Comparison of ENCODE assay signal across 9 mouse cellular contexts in genomic region chr2:32534061-32534732, GRCm38 (mm10). TPM values are rescaled to one million over a fixed set of nuclear protein-coding genes. Genes with fewer than 3 reads are reported as not detected.
DNase-seq lines count a peak whose midpoint lies in the region; ATAC-seq lines count a peak whose summit lies in the region.
"Had no signal": no experiment of that assay in that cellular context is flagged by ENCODE, and none has a peak within 500 bp of the region (broad histone marks: within the 10 kb centered on the region; RNA-seq: fewer than 3 reads in every experiment).

No protein-coding gene starts in this region.

- H3K4me1 ChIP-seq in heart, embryonic 10.5 days: peaks cover 52% of the 10 kb centered on the region
- H3K4me1 ChIP-seq in kidney, embryonic 14.5 days (ENCODE audit: control insufficient read depth, insufficient read depth, low read length): peaks cover 46% of the 10 kb centered on the region

- H3K9ac ChIP-seq in kidney, embryonic 14.5 days (ENCODE audit: low read depth, low read length): peak overlapping the region; percentile 56

- peak; percentile 60 for DNase-seq in urinary bladder, postnatal 14 days (ENCODE audit: low spot score)
- DNase-seq in urinary bladder, adult 2 months (ENCODE audit: low spot score): no peak
- peak; percentile 83 for DNase-seq in embryo, embryonic 10.5 days (ENCODE audit: low spot score)
- peak; percentile 83 for DNase-seq in heart, embryonic 10.5 days (ENCODE audit: low spot score)
- peak; percentile 79 for DNase-seq in lung, postnatal 10 days
- peak; percentile 58 for DNase-seq in splenic B cell, adult 2 months (ENCODE audit: low read depth, low spot score)

- peak overlapping the region; percentile 63 for H3K4me2 ChIP-seq in kidney, embryonic 14.5 days (replicated peaks; ENCODE audit: low read depth, low read length)

- H3K27ac ChIP-seq in heart, embryonic 10.5 days: peak overlapping the region; percentile 89
- peak overlapping the region; percentile 90 for H3K27ac ChIP-seq in kidney, embryonic 14.5 days (ENCODE audit: low read depth, low read length)

- WGBS in heart, embryonic 10.5 days: 8% methylated on average over 13 of the region's 13 CpGs
- WGBS in kidney, embryonic 14.5 days: 11% methylated on average over 13 of the region's 13 CpGs

- H3K9me3 ChIP-seq in heart, embryonic 10.5 days: no peaks in the 10 kb centered on the region
- no peaks in the 10 kb centered on the region for H3K9me3 ChIP-seq in kidney, embryonic 14.5 days (ENCODE audit: control insufficient read depth, low read length)

- H3K4me3 ChIP-seq in heart, embryonic 10.5 days: peak overlapping the region; percentile 88
- H3K4me3 ChIP-seq in kidney, embryonic 14.5 days (ENCODE audit: low read length): peak overlapping the region; percentile 64

- ATAC-seq in kidney, embryonic 14.5 days (ENCODE audit: low FRiP score, low TSS enrichment): no peak
- no peak for ATAC-seq in erythroid progenitor cell, adult 5-6 weeks (replicated peaks; ENCODE audit: low FRiP score, poor library complexity, severe bottlenecking)

- no peaks in the 10 kb centered on the region for H3K36me3 ChIP-seq in heart, embryonic 10.5 days
- no peaks in the 10 kb centered on the region for H3K36me3 ChIP-seq in kidney, embryonic 14.5 days (ENCODE audit: control insufficient read depth, insufficient read depth, low read length)
- H3K36me3 ChIP-seq in splenic B cell, adult 2 months (ENCODE audit: control insufficient read depth, insufficient read depth, low read length, poor library complexity, severe bottlenecking): no peaks in the 10 kb centered on the region

- no peaks in the 10 kb centered on the region for H3K27me3 ChIP-seq in heart, embryonic 10.5 days (ENCODE audit: insufficient read depth, poor library complexity, severe bottlenecking)
- H3K27me3 ChIP-seq in kidney, embryonic 14.5 days (ENCODE audit: control insufficient read depth, insufficient read depth, low read length): no peaks in the 10 kb centered on the region
- no peaks in the 10 kb centered on the region for H3K27me3 ChIP-seq in splenic B cell, adult 2 months (ENCODE audit: control insufficient read depth, insufficient read depth, low read length, poor library complexity, severe bottlenecking)

RNA-seq across cellular contexts. Expression of gene Fam102a, which starts 0.9 kb away (rescaled TPM):
- polyA plus RNA-seq in urinary bladder, adult 2 months (2012; rRNA removed): 17.1 and 25.9 TPM in 2 replicates
- 5.9 and 8.3 TPM in 2 replicates for polyA plus RNA-seq in heart, embryonic 10.5 days (2016; fragmentation: Nextera tagmentation; extraction: Ambion mirVana)
- polyA plus RNA-seq in kidney, embryonic 14.5 days (2014; fragmentation: Nextera tagmentation; extraction: Ambion mirVana): 12.2 and 16.9 TPM in 2 replicates
- total RNA-seq in erythroid progenitor cell, adult 5-6 weeks (2015; ENCODE audit: low replicate concordance): 3.6 and 12.6 TPM in 2 replicates
- total RNA-seq in erythroid progenitor cell, adult 5-6 weeks (2017; ENCODE audit: low replicate concordance): 0.77 and 3.0 TPM in 2 replicates

RNA-seq across cellular contexts. Expression of gene Dpm2, which starts 36.5 kb away (rescaled TPM):
- polyA plus RNA-seq in urinary bladder, adult 2 months (2012; rRNA removed): 88.5 and 117 TPM in 2 replicates
- polyA plus RNA-seq in heart, embryonic 10.5 days (2016; fragmentation: Nextera tagmentation; extraction: Ambion mirVana): 87.4 and 92.5 TPM in 2 replicates
- 105 and 126 TPM in 2 replicates for polyA plus RNA-seq in kidney, embryonic 14.5 days (2014; fragmentation: Nextera tagmentation; extraction: Ambion mirVana)
- total RNA-seq in erythroid progenitor cell, adult 5-6 weeks (2015; ENCODE audit: low replicate concordance): 33.9 and 45.3 TPM in 2 replicates
- 11.8 and 21.1 TPM in 2 replicates for total RNA-seq in erythroid progenitor cell, adult 5-6 weeks (2017; ENCODE audit: low replicate concordance)

RNA-seq across cellular contexts. Expression of gene Pip5kl1, which starts 40.4 kb away (rescaled TPM):
- polyA plus RNA-seq in urinary bladder, adult 2 months (2012; rRNA removed): 0.08 TPM in 1 of 2 replicates, not detected in the other
- 0.43 and 1.1 TPM in 2 replicates for polyA plus RNA-seq in heart, embryonic 10.5 days (2016; fragmentation: Nextera tagmentation; extraction: Ambion mirVana)
- polyA plus RNA-seq in kidney, embryonic 14.5 days (2014; fragmentation: Nextera tagmentation; extraction: Ambion mirVana): 1.8 and 2.3 TPM in 2 replicates
- not detected in 2 replicates for total RNA-seq in erythroid progenitor cell, adult 5-6 weeks (2015; ENCODE audit: low replicate concordance)
- not detected in 2 replicates for total RNA-seq in erythroid progenitor cell, adult 5-6 weeks (2017; ENCODE audit: low replicate concordance)
- total RNA-seq: hematopoietic stem cell, adult 5-6 weeks had no signal

RNA-seq across cellular contexts. Expression of gene 9430097D07Rik, which starts 41.3 kb away (rescaled TPM):
- polyA plus RNA-seq in urinary bladder, adult 2 months (2012; rRNA removed): 0.07 TPM in 1 of 2 replicates, not detected in the other
- polyA plus RNA-seq in heart, embryonic 10.5 days (2016; fragmentation: Nextera tagmentation; extraction: Ambion mirVana): 0.09 and 0.15 TPM in 2 replicates
- polyA plus RNA-seq in kidney, embryonic 14.5 days (2014; fragmentation: Nextera tagmentation; extraction: Ambion mirVana): 0.14 TPM in 1 of 2 replicates, not detected in the other
- not detected in 2 replicates for total RNA-seq in erythroid progenitor cell, adult 5-6 weeks (2015; ENCODE audit: low replicate concordance)
- 0.90 TPM in 1 of 2 replicates, not detected in the other for total RNA-seq in erythroid progenitor cell, adult 5-6 weeks (2017; ENCODE audit: low replicate concordance)
- total RNA-seq: hematopoietic stem cell, adult 5-6 weeks had no signal

RNA-seq across cellular contexts. Expression of gene St6galnac4, which starts 52.7 kb away (rescaled TPM):
- polyA plus RNA-seq in urinary bladder, adult 2 months (2012; rRNA removed): 13.3 and 16.1 TPM in 2 replicates
- polyA plus RNA-seq in heart, embryonic 10.5 days (2016; fragmentation: Nextera tagmentation; extraction: Ambion mirVana): 39.8 and 49.0 TPM in 2 replicates
- 15.6 and 20.0 TPM in 2 replicates for polyA plus RNA-seq in kidney, embryonic 14.5 days (2014; fragmentation: Nextera tagmentation; extraction: Ambion mirVana)
- 2.9 and 3.8 TPM in 2 replicates for total RNA-seq in erythroid progenitor cell, adult 5-6 weeks (2015; ENCODE audit: low replicate concordance)
- total RNA-seq in erythroid progenitor cell, adult 5-6 weeks (2017; ENCODE audit: low replicate concordance): 2.3 and 2.4 TPM in 2 replicates
